Mouse (Mus musculus) skeletal muscle tissue, postnatal 0 days (tissue): Measurements from ENCODE around the gene Naaladl2. TPM values are rescaled to one million over a fixed set of nuclear protein-coding genes. Genes with fewer than 3 reads are reported as not detected.

Source experiments
- polyA plus RNA-seq: library from polyadenylated mRNA; unstranded; fragments of >200 nt; fragmentation: Nextera tagmentation; extraction: Ambion mirVana; gene quantifications from 2 replicates; pipeline ENCODE4 v1.2.1, GENCODE M21; 2015

The Naaladl2 gene
- polyA plus RNA-seq: 1.4 and 3.0 TPM in 2 replicates

DNA sequence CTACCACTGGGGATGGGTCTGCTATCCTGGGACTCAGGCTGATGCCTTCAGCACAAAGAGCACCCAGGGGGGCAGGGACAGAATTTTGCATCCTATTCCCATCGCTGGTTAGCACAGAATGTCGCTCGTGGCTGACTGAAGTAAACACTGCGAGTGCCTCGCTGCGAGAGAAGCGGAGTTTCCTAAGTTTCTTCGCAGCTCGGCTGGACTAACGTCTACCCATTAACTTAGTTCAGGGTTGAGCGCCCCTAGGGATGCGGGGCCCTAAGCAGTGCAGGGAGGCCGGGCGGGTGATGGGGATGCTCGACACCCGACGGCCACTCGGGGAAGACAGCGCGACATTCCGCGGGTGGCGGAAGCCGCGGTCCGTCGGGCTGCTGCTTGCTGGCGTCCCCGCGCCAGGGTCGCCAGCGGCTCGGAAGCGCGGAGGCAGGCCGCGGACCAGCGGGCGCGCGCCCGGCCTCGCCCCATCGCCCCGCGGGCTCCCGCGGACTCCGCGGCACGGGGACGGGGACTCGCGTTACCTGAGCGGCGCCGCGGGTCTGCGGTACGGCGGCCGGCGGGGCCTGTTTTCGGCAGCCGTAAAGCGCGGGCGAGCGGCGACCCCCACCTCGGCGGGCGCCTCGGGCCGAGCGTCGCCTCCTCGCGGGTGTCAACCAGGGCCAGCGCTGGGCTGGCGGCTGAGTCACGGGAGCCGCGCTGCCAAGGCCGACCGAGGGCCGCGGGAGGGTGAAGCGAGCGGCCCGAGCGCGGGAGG is at the start of gene Naaladl2:
Gene Naaladl2 (minus strand): TSS at position 707 of the 757 bp plus-strand sequence.

